Mouse (Mus musculus): Measurements from ENCODE around the gene Olfr1350. TPM values are rescaled to one million over a fixed set of nuclear protein-coding genes. Genes with fewer than 3 reads are reported as not detected.
"Not testable (repeated sequence)": the region's sequence is repeated elsewhere in the genome, so short reads cannot be mapped to it uniquely, and the experiment has no call there.

The Olfr1350 gene
- not detected in 2 replicates for polyA plus RNA-seq (2015; fragmentation: Nextera tagmentation; extraction: Ambion mirVana)

DNA sequence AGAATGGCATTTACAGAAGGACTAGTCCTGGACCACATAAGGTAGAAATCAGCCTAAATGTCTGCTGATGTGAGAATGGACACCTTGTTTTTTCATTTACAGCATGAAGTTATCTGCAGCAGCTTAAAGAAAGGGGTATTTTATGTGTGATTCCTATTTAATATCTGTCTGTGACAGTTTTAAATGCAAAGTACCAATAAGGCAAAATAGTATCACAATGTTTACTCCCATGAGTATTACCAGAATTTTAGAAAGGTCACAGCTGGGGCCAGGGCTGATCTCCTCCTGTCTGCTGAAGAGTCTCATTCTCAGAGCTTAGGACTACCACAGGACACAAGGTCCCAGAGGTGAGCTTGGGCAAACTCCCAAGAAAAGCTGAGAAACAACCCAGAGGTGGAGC is at the start of gene Olfr1350:
Olfr1350 (plus strand) TSS at position 301 of the 400 bp plus-strand sequence.
- H3K9me3 ChIP-seq (replicated peaks) = peaks cover 4% of the 10 kb centered on the region; the same call in 1 of the 2 replicates
- H3K4me2 ChIP-seq = no peak within 1 kb of the TSS
- no peak within 1 kb of the TSS for H3K4me3 ChIP-seq (replicated peaks)
- H3K27me3 ChIP-seq (replicated peaks) = no peaks in the 10 kb centered on the region
- H3K36me3 ChIP-seq = no peaks in the 10 kb centered on the region
- ATAC-seq (ENCODE audit: low FRiP score) = no peak
- no peak within 1 kb of the TSS for H3K9ac ChIP-seq (replicated peaks)
- H3K4me1 ChIP-seq = no peaks in the 10 kb centered on the region
- no peak within 1 kb of the TSS for H3K27ac ChIP-seq (replicated peaks)

- Histone ChIP-seq H3K27ac (replicated peaks) (no peak overlapping the region), H3K4me3 (replicated peaks) (no peak overlapping the region), H3K4me2 (no peak overlapping the region), H3K27me3 (replicated peaks) (no peaks in the 10 kb centered on the region), H3K36me3 (no peaks in the 10 kb centered on the region), H3K9me3 (replicated peaks) (0 out of 2 replicates have a peak, but pooled peaks cover 3% of the 10 kb centered on the region), H3K9ac (replicated peaks) (no peak overlapping the region), H3K4me1 (no peaks in the 10 kb centered on the region)
- 41% methylated on average over 1 of the region's 1 CpGs for WGBS
- no peak for ATAC-seq (ENCODE audit: low FRiP score)
Observed at GRCm38 (mm10) chr7:6521666-6522065, 43.0 kb upstream of the Olfr1350 start.

DNA sequence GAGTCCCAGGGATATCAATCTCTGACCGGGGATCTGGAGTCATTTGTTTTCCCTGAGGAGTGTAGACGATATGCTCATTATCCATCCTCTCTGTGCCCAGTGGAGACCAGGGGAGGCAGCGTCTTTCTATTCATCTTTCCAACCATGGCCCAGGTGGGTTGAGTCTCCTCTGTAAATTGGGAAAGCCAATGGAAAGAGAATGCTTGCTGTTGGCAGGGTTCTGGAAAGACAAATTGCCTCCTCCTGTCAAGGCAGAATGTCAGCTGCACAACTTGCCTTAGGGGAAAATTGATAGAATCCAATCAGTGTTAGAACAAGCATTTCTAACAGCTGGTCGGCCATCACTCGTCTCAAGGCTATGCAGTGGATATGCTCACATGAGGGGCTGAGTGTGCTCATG is 41.8 kb upstream of the Olfr1350 start, which contains the start of gene Olfr1349:
Olfr1349 (minus strand) TSS at position 101 of the 400 bp plus-strand sequence.
- Histone ChIP-seq H3K4me1 (no peaks in the 10 kb centered on the region), H3K27me3 (replicated peaks) (no peaks in the 10 kb centered on the region), H3K9ac (replicated peaks) (no peak within 1 kb of the TSS), H3K4me3 (replicated peaks) (no peak within 1 kb of the TSS), H3K27ac (replicated peaks) (no peak within 1 kb of the TSS), H3K9me3 (replicated peaks) (0 out of 2 replicates have a peak, but pooled peaks cover 3% of the 10 kb centered on the region), H3K4me2 (no peak within 1 kb of the TSS), H3K36me3 (no peaks in the 10 kb centered on the region)
- no peak for ATAC-seq (ENCODE audit: low FRiP score)
- 81% methylated on average over 5 of the region's 5 CpGs for WGBS

GRCm38 (mm10) chr7:6525001-6525400 is 39.6 kb upstream of the Olfr1350 start:
- 60% methylated on average over 3 of the region's 3 CpGs for WGBS
- no peaks in the 10 kb centered on the region for H3K4me1 ChIP-seq
- H3K9me3 ChIP-seq (replicated peaks) = no peaks in the 10 kb centered on the region
- H3K4me2 ChIP-seq = no peak overlapping the region
- no peak overlapping the region for H3K9ac ChIP-seq (replicated peaks)
- no peak overlapping the region for H3K4me3 ChIP-seq (replicated peaks)
- no peaks in the 10 kb centered on the region for H3K27me3 ChIP-seq (replicated peaks)
- no peaks in the 10 kb centered on the region for H3K36me3 ChIP-seq
- ATAC-seq (ENCODE audit: low FRiP score) = no peak
- no peak overlapping the region for H3K27ac ChIP-seq (replicated peaks)

DNA sequence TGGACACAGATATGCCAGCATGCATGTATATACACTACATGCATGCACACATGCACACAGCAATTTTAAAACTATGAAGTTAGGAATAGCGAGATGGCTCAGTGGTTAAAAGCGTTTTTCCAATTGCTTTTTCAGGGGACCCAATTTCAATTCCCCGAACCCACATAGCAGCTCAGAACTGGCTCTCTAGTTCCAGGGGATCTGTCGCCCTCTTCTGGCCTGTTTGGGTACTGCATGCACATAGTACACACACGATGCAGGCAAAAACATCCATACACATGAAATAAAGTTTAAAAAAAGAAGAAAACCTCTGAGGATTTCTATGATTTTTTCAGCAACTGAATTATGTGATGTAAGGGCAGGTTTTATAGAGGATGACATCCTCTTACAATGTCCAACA is 38.5 kb upstream of the Olfr1350 start:
- no peak for ATAC-seq (ENCODE audit: low FRiP score)
- Histone ChIP-seq H3K9me3 (replicated peaks) (no peaks in the 10 kb centered on the region), H3K27ac (replicated peaks) (no peak overlapping the region), H3K36me3 (no peaks in the 10 kb centered on the region), H3K4me2 (no peak overlapping the region), H3K4me1 (no peaks in the 10 kb centered on the region), H3K4me3 (replicated peaks) (no peak overlapping the region), H3K9ac (replicated peaks) (no peak overlapping the region), H3K27me3 (replicated peaks) (no peaks in the 10 kb centered on the region)
- WGBS = 69% methylated on average over 5 of the region's 5 CpGs

DNA sequence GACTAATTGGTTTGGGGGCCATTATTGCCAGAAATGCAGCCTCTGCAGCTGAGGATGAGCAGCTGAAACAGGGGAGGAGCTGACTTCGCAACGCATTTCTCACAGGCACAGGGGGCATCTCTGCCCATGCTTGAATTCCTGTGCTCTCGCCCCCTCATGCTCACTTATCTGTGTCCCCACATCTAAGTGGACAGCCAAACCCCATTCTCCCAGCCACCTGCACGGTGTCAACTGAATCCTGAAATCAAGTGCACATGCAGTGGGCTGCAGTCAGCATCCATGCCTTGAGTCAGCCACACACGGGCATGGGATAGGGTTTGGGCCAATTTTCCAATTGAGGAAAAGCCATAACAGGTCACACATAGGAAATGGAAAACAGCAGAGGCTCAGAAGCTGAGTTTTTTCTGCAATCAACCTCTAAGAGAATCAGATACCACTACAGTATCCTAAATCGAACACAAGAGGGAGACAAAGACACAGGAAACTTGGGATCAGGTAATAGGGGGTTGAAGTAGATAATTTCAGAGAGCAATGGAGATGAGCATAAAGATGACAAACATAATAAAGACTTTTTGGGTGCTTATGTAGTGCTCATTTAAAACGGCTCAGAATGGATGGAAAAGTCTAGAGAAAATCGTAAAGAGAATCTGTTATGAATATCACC is 21.6 kb downstream of the Olfr1350 start:
- peak; percentile 80 for ATAC-seq (ENCODE audit: low FRiP score)

DNA sequence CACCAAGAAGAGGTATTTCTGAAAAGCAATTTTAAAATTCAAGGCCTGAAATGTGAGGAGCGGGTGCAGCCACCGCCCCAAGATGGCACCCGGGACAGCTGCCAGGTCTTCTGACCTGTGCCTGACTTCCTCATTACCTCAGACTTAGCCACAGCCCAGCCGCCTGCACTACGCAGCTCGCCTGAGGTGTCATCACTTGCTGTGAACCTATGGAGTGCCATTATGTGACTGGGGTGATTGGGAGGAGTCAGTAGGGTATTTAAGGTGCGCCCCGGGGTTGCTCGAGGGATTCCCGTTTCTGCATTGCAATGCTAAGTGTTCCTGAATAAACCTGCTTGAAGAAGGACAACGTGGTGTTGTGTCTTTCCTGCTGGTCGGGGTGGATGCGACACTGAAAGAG is 24.1 kb downstream of the Olfr1350 start:
- ATAC-seq (ENCODE audit: low FRiP score); H3K9ac ChIP-seq (replicated peaks); H3K4me3 ChIP-seq (replicated peaks); H3K27ac ChIP-seq (replicated peaks); H3K36me3 ChIP-seq; H3K27me3 ChIP-seq (replicated peaks); H3K9me3 ChIP-seq (replicated peaks); H3K4me2 ChIP-seq; H3K4me1 ChIP-seq: not testable (repeated sequence)
- WGBS = 87% methylated on average over 13 of the region's 13 CpGs

More for the DNA sequence above, 21.6 kb downstream of the Olfr1350 start:
- Histone ChIP-seq H3K9me3 (replicated peaks) (no peaks in the 10 kb centered on the region), H3K9ac (replicated peaks) (no peak overlapping the region), H3K27me3 (replicated peaks) (no peaks in the 10 kb centered on the region), H3K4me2 (no peak overlapping the region), H3K4me1 (no peaks in the 10 kb centered on the region), H3K27ac (replicated peaks) (no peak overlapping the region), H3K4me3 (replicated peaks) (no peak overlapping the region), H3K36me3 (no peaks in the 10 kb centered on the region)
- 60% methylated on average over 8 of the region's 8 CpGs for WGBS

DNA sequence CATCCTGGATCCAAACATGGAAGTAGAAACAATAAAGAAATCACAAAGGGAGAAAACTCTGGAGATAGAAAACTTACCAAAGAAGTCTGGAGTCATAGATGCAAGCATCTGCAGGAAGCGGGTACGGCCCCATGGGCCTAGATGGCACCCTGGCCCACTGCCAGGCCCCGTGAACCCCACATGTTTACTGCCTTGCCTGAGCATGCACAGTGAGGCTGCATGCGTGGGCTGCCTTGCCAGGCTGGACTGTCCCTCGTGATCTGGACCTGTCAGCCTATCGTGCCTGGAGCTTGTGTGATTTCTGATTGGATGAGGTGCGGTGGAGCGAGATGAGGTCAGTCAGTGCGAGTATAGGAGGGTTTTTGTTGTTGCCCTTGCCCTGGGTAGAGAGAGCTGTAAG is 38.7 kb downstream of the Olfr1350 start:
- Histone ChIP-seq H3K9ac (replicated peaks) (no peak overlapping the region), H3K27ac (replicated peaks) (no peak overlapping the region), H3K9me3 (replicated peaks) (0 out of 2 replicates have a peak, but pooled peaks cover 3% of the 10 kb centered on the region), H3K4me1 (no peaks in the 10 kb centered on the region), H3K4me3 (replicated peaks) (no peak overlapping the region), H3K4me2 (no peak overlapping the region), H3K27me3 (replicated peaks) (no peaks in the 10 kb centered on the region), H3K36me3 (no peaks in the 10 kb centered on the region)
- 88% methylated on average over 9 of the region's 9 CpGs for WGBS
- no peak for ATAC-seq (ENCODE audit: low FRiP score)

Other genes starting within 250 kb of the Olfr1350 start
- 12.7 and 13.7 TPM in 2 replicates for gene Zfp583, start 233.6 kb upstream of the Olfr1350 start, polyA plus RNA-seq (2015; fragmentation: Nextera tagmentation; extraction: Ambion mirVana)
- 7.3 and 9.0 TPM in 2 replicates for gene Gm3854, start 221.1 kb upstream of the Olfr1350 start, polyA plus RNA-seq (2015; fragmentation: Nextera tagmentation; extraction: Ambion mirVana)
- gene Zfp78, start 201.6 kb upstream of the Olfr1350 start, polyA plus RNA-seq (2015; fragmentation: Nextera tagmentation; extraction: Ambion mirVana) = 4.0 and 5.9 TPM in 2 replicates
- gene Zfp28, start 181.5 kb upstream of the Olfr1350 start, polyA plus RNA-seq (2015; fragmentation: Nextera tagmentation; extraction: Ambion mirVana) = 13.2 and 13.8 TPM in 2 replicates
- gene Smim17, start 166.1 kb upstream of the Olfr1350 start, polyA plus RNA-seq (2015; fragmentation: Nextera tagmentation; extraction: Ambion mirVana) = 7.8 and 9.5 TPM in 2 replicates
- gene Gm20715, start 154.6 kb upstream of the Olfr1350 start, polyA plus RNA-seq (2015; fragmentation: Nextera tagmentation; extraction: Ambion mirVana) = 0.15 TPM in 1 of 2 replicates, not detected in the other
- 0.05 and 0.10 TPM in 2 replicates for gene Olfr1344, start 126.2 kb upstream of the Olfr1350 start, polyA plus RNA-seq (2015; fragmentation: Nextera tagmentation; extraction: Ambion mirVana)
- gene Olfr1336, start 108.7 kb upstream of the Olfr1350 start, polyA plus RNA-seq (2015; fragmentation: Nextera tagmentation; extraction: Ambion mirVana) = 0.03 TPM in 1 of 2 replicates, not detected in the other
- gene Olfr1346, start 97.7 kb upstream of the Olfr1350 start, polyA plus RNA-seq (2015; fragmentation: Nextera tagmentation; extraction: Ambion mirVana) = not detected in 2 replicates
- gene Olfr5, start 77.9 kb upstream of the Olfr1350 start, polyA plus RNA-seq (2015; fragmentation: Nextera tagmentation; extraction: Ambion mirVana) = not detected in 2 replicates
- not detected in 2 replicates for gene Olfr1347, start 65.1 kb upstream of the Olfr1350 start, polyA plus RNA-seq (2015; fragmentation: Nextera tagmentation; extraction: Ambion mirVana)
- gene Olfr1348, start 56.1 kb upstream of the Olfr1350 start, polyA plus RNA-seq (2015; fragmentation: Nextera tagmentation; extraction: Ambion mirVana) = not detected in 2 replicates
- not detected in 2 replicates for gene Olfr1349, start 41.9 kb upstream of the Olfr1350 start, polyA plus RNA-seq (2015; fragmentation: Nextera tagmentation; extraction: Ambion mirVana)
- gene Zim1, start 131.6 kb downstream of the Olfr1350 start, polyA plus RNA-seq (2015; fragmentation: Nextera tagmentation; extraction: Ambion mirVana) = 5.7 and 7.2 TPM in 2 replicates
- 103 and 104 TPM in 2 replicates for gene Peg3, start 165.6 kb downstream of the Olfr1350 start, polyA plus RNA-seq (2015; fragmentation: Nextera tagmentation; extraction: Ambion mirVana)
- 25.6 and 32.1 TPM in 2 replicates for gene Usp29, start 165.7 kb downstream of the Olfr1350 start, polyA plus RNA-seq (2015; fragmentation: Nextera tagmentation; extraction: Ambion mirVana)

All from neural tube, embryonic 15.5 days (tissue).